Mouse (Mus musculus) stomach, postnatal 0 days (tissue): ENCODE results near the gene Acot6.

Experiments
- CTCF ChIP-seq: IDR thresholded peaks from 2 replicates; pipeline ENCODE4 v1.5.1; 2016; ENCODE audit warnings: antibody characterized with exemption, low read depth, mild to moderate bottlenecking, moderate library complexity
- EP300 ChIP-seq: optimal IDR thresholded peaks from 2 replicates; pipeline ENCODE3; 2016; ENCODE audit warnings: antibody characterized with exemption

DNA sequence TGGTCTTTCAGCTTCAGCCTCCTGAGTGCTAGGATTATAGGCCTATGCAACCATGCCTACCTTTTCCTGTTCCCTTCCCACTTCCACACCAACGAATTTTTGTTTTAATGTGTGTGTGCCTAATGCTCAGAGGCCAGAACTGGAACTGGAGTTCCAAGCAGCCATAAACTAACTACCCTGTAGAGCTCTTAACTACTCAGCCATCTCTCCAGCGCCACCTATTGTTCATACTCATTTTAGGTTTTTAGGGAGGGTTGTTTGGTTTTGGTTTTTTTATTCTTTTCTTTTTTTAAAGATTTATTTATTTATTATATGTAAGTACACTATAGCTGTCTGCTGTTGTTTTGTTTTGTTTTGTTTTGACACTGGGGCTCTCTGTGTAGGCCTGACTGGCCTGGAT lies 39.5 kb upstream of the Acot6 start:
- TF ChIP-seq CTCF (peak; percentile 70), EP300 (no peak)
